Mouse (Mus musculus) midbrain, embryonic 15.5 days (tissue): Measurements from ENCODE around the gene Vmn1r26. TPM values are rescaled to one million over a fixed set of nuclear protein-coding genes. Genes with fewer than 3 reads are reported as not detected.
"Not testable (repeated sequence)": the region's sequence is repeated elsewhere in the genome, so short reads cannot be mapped to it uniquely, and the experiment has no call there.

ENCODE experiments used
- ATAC-seq: fragments of 200-750 bp; cut with Nextera tagmentation; replicated peaks from 2 replicates; pipeline ENCODE4 v1.8.0; 2017; ENCODE audit warnings: moderate TSS enrichment
- H3K27ac ChIP-seq: fragments of 300-500 bp; sonication (generic); 2 replicates; pipeline ENCODE4 v1.5.1; 2015; ENCODE audit warnings: mild to moderate bottlenecking, inconsistent platforms
- H3K27me3 ChIP-seq: fragments of 300-500 bp; sonication (generic); replicated peaks from 2 replicates; pipeline ENCODE4 v1.6.1; 2015; ENCODE audit warnings: inconsistent platforms
- H3K36me3 ChIP-seq: fragments of 300-500 bp; sonication (generic); replicated peaks from 2 replicates; pipeline ENCODE4 v1.6.1; 2015; ENCODE audit warnings: inconsistent platforms
- H3K4me1 ChIP-seq: fragments of 300-500 bp; sonication (generic); 2 replicates; pipeline ENCODE4 v1.6.1; 2015; ENCODE audit warnings: inconsistent platforms
- H3K4me2 ChIP-seq: fragments of 300-500 bp; sonication (generic); 2 replicates; pipeline ENCODE4 v1.6.1; 2015; ENCODE audit warnings: inconsistent platforms, mild to moderate bottlenecking, moderate library complexity
- H3K4me3 ChIP-seq: fragments of 300-500 bp; sonication (generic); 2 replicates; pipeline ENCODE4 v1.5.1; 2015; ENCODE audit warnings: mild to moderate bottlenecking, inconsistent platforms
- H3K9ac ChIP-seq: fragments of 300-500 bp; sonication (generic); 2 replicates; pipeline ENCODE4 v1.6.1; 2015; ENCODE audit warnings: mild to moderate bottlenecking, inconsistent platforms
- H3K9me3 ChIP-seq: fragments of 300-500 bp; sonication (generic); 2 replicates; pipeline ENCODE4 v1.6.1; 2016; ENCODE audit warnings: inconsistent platforms
- WGBS: fragments of 180-500 bp; shearing (Covaris S2); methylation state at CpG from one replicate; pipeline ENCODE4 v1.1.7; 2015; ENCODE audit warnings: mixed read lengths; 5-methylcytosine and 5-hydroxymethylcytosine counted together
- polyA plus RNA-seq: library from polyadenylated mRNA; unstranded; fragments of >200 nt; fragmentation: Nextera tagmentation; extraction: Ambion mirVana; gene quantifications from 2 replicates; pipeline ENCODE4 v1.2.1, GENCODE M21; 2015

Vmn1r26 gene
- not detected in 2 replicates for polyA plus RNA-seq

- WGBS: 96% methylated on average over 1 of the region's 1 CpGs
- no peak within 1 kb of the TSS for H3K4me2 ChIP-seq
- no peak within 1 kb of the TSS for H3K27ac ChIP-seq
- H3K9me3 ChIP-seq: no peaks in the 10 kb centered on the region
- no peak within 1 kb of the TSS for H3K4me3 ChIP-seq
- no peaks in the 10 kb centered on the region for H3K36me3 ChIP-seq
- H3K9ac ChIP-seq: no peak within 1 kb of the TSS
- ATAC-seq: no peak
- no peaks in the 10 kb centered on the region for H3K27me3 ChIP-seq
- H3K4me1 ChIP-seq: no peaks in the 10 kb centered on the region
These were observed at the start of gene Vmn1r26 for GRCm38 (mm10) chr6:58015059-58015458. Vmn1r26 (minus strand) TSS chr6:58015159.

- H3K4me3 ChIP-seq: no peak overlapping the region
- no peak overlapping the region for H3K4me2 ChIP-seq
- no peak overlapping the region for H3K9ac ChIP-seq
- no peak overlapping the region for H3K27ac ChIP-seq
- no peaks in the 10 kb centered on the region for H3K27me3 ChIP-seq
- H3K9me3 ChIP-seq: no peaks in the 10 kb centered on the region
- no peaks in the 10 kb centered on the region for H3K4me1 ChIP-seq
- no peak for ATAC-seq
- H3K36me3 ChIP-seq: no peaks in the 10 kb centered on the region
These were observed 29.1 kb upstream of the Vmn1r26 start for GRCm38 (mm10) chr6:58044025-58044424.

- H3K9me3 ChIP-seq, H3K27me3 ChIP-seq, H3K4me1 ChIP-seq, H3K4me3 ChIP-seq, H3K9ac ChIP-seq, ATAC-seq, H3K27ac ChIP-seq, H3K36me3 ChIP-seq, H3K4me2 ChIP-seq: not testable (repeated sequence)
- WGBS: 95% methylated on average over 21 of the region's 21 CpGs
These were observed 2.5 kb upstream of the Vmn1r26 start for GRCm38 (mm10) chr6:58017478-58017877.

GRCm38 (mm10) chr6:57980710-57981109 lies 34.2 kb downstream of the Vmn1r26 start, which contains the start of gene Vmn1r25:
Vmn1r25 (minus strand) TSS chr6:57980810.
- H3K9ac ChIP-seq: no peak within 1 kb of the TSS
- ATAC-seq: no peak
- H3K27me3 ChIP-seq: no peaks in the 10 kb centered on the region
- H3K4me3 ChIP-seq: no peak within 1 kb of the TSS
- 66% methylated on average over 3 of the region's 3 CpGs for WGBS
- H3K4me2 ChIP-seq: no peak within 1 kb of the TSS
- no peaks in the 10 kb centered on the region for H3K4me1 ChIP-seq
- H3K27ac ChIP-seq: no peak within 1 kb of the TSS
- H3K9me3 ChIP-seq: no peaks in the 10 kb centered on the region
- no peaks in the 10 kb centered on the region for H3K36me3 ChIP-seq

GRCm38 (mm10) chr6:57961403-57961802 lies 53.6 kb downstream of the Vmn1r26 start, which contains the start of gene Vmn1r24:
Vmn1r24 (minus strand) TSS chr6:57961503.
- H3K27ac ChIP-seq, H3K4me3 ChIP-seq, H3K9ac ChIP-seq, H3K9me3 ChIP-seq, H3K4me2 ChIP-seq, H3K36me3 ChIP-seq, H3K4me1 ChIP-seq, H3K27me3 ChIP-seq, ATAC-seq: not testable (repeated sequence)
- WGBS: 86% methylated on average over 1 of the region's 1 CpGs

Other genes with a start within 250 kb of the Vmn1r26 start
- 241 and 243 TPM in 2 replicates for gene Vopp1, start 190.0 kb downstream of the Vmn1r26 start, polyA plus RNA-seq
- gene Vmn1r21, start 164.8 kb downstream of the Vmn1r26 start, polyA plus RNA-seq: not detected in 2 replicates
- not detected in 2 replicates for gene Vmn1r22, start 107.1 kb downstream of the Vmn1r26 start, polyA plus RNA-seq
- gene Vmn1r23, start 88.3 kb downstream of the Vmn1r26 start, polyA plus RNA-seq: not detected in 2 replicates
- gene Vmn1r24, start 53.7 kb downstream of the Vmn1r26 start, polyA plus RNA-seq: not detected in 2 replicates
- gene Vmn1r25, start 34.3 kb downstream of the Vmn1r26 start, polyA plus RNA-seq: not detected in 2 replicates
- gene Vmn1r27, start 203.7 kb upstream of the Vmn1r26 start, polyA plus RNA-seq: not detected in 2 replicates
- gene Vmn1r28, start 246.9 kb upstream of the Vmn1r26 start, polyA plus RNA-seq: not detected in 2 replicates